Mouse (Mus musculus) retina, postnatal 7 days (tissue): ENCODE data around the gene Krtap16-1.

ENCODE experiments used
- DNase-seq: peaks from one replicate; pipeline ENCODE4 v3.0.0-alpha.2; 2012; ENCODE audit warnings: low read depth, low spot score

Krtap16-1 gene

DNA sequence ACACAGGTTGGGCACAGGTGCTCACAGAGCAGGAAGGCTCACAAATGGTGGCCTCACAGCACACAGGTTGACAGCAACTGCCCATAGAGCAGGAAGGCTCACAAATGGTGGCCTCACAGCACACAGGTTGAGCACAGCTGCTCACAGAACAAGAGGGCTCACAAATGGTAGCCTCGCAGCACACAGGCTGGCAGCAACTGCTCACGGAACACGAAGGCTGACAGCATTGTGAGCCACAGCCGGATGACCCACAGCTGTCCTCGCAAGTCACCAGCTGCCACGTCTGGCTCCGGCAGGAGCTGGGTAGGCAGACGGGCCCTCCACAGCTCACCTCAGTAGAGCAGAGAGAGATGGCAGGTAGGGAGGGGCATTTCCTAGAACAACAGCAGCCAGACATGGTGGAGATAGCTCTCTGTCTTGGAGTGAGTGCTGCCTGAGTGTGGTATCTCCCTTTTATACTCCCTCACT, at the start of gene Krtap16-1:
Gene Krtap16-1, minus strand, starts transcription at position 418 of the 468 bp plus-strand sequence.
- DNase-seq = no peak

DNA sequence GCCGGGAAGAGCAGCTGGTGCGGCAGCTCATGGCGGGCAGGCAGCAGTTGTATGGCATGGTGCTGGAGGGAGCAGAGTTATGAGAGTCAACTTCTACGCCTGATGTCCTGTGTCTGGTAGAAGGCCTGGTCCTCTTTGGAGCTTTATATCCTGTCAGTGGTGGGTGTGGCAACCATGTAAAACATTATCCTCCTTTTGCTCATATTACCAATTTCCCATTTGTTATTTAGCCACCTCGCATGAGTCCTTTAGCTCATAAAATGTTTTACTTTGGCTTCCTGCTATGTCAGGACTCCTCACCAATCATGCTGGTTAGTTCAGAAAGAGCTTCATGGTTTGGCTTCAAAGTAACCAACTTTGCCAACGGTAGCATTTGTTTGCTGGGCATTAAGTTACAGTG, 43.4 kb upstream of the Krtap16-1 start, which contains the start of gene Krt33b:
Gene Krt33b, minus strand, starts transcription at position 101 of the 400 bp plus-strand sequence.
- DNase-seq = no peak

DNA sequence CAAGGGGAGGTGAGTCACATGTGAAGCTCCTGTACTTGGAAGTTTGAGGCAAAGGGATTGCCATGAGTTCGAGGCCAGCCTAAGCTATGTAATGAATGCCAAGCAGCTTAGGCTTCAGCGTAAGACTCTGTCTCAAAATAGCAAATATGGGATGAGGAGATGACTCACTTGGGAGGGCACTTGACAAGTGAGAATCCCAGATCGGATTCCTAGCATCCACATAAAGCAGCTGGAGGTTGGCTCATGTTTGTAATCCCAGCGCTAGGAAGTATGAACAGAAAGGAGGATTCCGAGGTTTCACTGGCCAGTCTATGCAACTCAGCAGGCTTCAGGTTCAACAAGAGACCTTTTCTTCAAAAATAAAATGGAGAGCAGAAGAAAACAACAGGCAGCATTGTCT, 35.0 kb upstream of the Krtap16-1 start:
- no peak for DNase-seq

DNA sequence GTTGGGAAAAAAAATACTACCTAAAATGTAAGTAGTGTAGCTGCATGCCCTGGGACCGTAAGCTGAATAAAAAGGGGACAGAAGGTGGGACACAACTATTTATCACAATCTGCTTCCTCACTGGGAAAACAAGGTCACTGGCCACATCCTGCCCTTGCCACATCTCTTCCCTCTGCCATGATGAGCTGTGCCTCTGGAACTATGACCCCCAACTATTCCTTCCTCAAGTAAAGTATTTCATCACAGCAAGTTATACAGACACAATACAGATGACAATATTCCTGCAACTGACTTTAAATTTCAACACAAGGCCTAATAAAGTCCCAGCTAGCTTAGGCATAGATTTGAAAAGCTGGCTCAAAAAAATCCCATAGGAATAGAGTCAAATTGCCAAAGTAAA, 33.1 kb upstream of the Krtap16-1 start:
- DNase-seq = no peak

DNA sequence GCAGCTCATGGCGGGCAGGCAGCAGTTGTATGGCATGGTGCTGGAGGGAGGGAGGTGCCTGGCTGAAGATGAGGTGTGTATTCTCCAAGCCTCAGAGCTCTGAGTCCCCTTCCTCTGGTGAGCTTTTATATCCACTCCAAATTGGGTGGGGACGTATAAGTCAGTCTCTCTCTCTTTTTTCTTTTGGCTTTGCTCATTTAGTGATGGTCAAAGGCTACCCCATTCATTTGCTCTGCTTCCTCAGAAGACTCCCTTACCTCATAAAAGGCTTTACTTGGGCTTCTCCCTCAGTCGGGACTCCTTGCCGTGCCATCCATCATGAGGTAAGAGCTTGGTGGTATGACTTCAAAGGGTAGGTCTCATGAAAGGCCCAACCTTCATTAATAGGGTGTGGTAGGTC, 29.7 kb upstream of the Krtap16-1 start, which contains the start of gene Krt33a:
Gene Krt33a, minus strand, starts transcription at position 101 of the 400 bp plus-strand sequence.
- DNase-seq = no peak

DNA sequence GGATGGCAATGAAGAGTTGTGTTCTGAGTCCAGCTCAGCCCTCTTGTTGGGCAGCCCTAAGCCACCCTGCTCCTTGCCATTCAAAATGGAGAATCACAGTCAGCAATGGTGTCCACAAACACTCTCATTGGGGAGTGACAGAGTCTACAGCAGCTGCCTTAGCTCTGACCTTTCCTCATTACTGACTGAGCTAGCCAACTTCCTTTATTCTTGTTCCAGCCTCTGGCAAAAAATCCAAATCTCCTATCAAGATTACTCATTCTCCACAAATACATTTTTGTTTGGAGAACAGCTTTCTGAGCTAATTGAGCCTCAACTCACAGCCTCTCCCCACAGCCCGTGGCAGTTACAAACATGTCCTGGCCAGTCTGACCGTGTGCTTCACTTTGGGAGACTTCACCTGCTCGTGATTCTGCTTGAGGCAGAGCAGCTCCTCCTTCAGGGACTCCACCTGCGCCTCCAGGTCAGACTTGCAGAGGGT, 27.3 kb upstream of the Krtap16-1 start:
- DNase-seq = no peak

DNA sequence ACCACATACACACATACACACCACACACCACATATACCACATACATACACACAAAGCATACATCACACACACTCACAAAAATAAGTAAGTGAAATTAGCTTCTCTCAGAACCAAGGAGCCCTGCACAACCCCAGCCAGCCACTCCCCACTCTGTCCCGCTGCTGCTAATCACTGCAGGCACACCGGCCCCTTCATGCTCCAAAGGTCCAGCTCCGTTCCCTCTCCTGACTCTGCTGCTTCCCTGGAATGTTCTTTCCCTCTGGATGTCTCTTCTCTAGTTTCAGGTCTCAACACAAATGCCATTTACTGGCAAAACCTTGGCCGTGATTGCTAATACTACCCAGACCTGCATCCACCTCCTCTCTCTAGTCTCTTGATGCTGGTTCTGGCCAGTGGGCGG, 24.3 kb upstream of the Krtap16-1 start:
- no peak for DNase-seq

DNA sequence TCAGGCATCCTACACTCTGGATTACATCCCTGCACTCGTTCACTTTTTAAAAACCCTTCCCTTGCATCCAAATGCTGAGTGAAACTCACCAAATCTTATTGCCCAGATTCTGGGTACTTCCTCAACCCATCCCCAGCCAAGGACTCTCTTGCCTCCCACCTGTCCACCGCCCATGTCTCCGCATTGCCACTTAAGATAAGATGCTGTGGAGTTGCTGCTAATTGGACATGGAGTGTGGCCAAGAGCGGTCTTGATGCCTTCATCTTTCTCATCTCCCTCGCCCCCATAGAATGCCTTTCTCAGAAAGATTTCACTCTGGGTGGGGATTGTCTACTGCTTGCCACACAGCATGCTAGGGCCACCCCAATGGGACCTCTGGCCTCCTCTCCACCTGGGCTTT, 21.9 kb upstream of the Krtap16-1 start:
- no peak for DNase-seq

DNA sequence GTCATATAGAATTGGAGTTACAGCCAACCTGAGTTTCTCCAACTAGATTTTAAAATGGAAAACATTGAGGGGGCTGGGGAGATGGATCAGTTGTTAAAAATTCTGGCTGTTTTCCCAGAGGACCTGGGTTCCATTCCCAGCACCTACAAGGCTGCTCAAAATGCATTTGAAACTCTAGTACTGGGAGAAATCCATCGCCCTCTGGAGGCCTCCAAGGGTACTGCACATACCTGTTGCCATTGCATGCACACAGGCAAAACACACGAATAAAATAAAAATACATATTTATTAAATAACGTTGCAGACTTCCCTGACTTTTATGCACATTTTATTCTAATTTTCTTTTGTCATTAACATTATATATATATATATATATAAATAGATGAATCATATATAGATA, 20.2 kb upstream of the Krtap16-1 start:
- DNase-seq = no peak

DNA sequence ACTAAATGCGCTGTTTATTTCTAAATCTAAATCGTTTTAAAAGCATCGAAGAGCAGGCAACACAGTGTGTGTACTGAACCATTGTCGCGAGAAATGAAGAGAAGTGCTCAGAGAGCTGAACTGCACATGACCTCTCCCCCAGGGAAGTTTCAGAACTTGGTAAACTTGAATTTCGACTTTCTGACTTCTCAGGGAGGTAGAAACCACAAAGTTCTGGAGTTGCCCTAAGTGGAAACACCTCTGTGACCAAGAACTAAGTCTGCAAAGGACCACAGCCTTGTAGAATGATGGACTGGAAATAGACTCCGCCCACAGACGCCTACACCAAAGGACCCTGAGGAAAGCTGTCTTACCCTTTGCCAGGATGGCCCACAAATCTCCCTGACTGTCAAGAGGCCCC, 19.5 kb upstream of the Krtap16-1 start:
- no peak for DNase-seq

DNA sequence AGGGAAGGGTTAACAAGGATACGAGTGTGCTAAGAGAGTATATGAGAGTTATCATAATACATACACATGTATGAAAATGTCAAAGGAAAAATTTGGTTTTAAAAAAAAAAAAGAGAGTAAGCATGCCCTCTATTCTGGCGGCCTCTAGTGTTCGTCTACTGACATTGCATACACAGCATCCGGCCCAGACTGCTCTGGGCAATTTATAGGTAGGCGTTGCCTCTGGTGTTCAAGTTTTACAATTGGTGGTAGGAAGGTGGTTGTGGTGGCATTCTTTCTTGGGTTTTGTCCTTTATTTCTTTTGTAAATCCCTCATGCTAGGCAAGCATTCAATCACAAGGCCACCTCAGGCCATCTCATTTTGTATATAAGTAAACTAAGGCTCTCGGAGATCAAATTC, 18.4 kb upstream of the Krtap16-1 start:
- DNase-seq = peak; percentile 20

DNA sequence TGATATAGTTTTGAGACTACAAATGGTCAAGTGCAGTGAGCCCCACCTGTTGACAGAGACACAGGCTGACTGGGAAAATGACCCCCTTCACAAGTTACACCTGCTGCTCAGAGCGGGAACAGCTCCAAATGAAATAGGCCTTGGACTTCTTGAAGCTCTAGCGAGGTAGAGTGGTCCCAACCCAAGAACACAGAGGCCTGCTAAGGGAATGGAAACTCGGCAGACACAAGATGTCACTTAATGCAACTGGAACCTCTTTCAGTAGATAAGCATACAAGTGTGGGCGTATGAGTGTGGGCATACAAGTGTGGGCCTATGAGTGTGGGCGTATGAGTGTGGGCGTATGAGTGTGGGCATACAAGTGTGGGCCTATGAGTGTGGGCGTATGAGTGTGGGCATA, 12.7 kb upstream of the Krtap16-1 start:
- no peak for DNase-seq

DNA sequence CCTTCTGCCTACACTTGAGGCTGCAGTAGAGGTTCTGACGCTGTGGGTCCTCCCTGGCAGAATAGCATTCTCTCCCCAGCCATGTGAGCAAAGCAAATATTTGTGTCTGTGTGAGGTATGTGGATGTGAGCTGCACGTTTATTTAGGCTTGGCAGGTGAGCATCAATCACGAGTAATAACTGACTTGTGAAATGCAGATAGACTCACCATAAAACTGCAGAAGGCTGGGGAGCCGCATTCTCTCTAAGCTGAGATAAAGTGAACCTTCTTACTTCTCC, 7.9 kb upstream of the Krtap16-1 start:
- DNase-seq = no peak

DNA sequence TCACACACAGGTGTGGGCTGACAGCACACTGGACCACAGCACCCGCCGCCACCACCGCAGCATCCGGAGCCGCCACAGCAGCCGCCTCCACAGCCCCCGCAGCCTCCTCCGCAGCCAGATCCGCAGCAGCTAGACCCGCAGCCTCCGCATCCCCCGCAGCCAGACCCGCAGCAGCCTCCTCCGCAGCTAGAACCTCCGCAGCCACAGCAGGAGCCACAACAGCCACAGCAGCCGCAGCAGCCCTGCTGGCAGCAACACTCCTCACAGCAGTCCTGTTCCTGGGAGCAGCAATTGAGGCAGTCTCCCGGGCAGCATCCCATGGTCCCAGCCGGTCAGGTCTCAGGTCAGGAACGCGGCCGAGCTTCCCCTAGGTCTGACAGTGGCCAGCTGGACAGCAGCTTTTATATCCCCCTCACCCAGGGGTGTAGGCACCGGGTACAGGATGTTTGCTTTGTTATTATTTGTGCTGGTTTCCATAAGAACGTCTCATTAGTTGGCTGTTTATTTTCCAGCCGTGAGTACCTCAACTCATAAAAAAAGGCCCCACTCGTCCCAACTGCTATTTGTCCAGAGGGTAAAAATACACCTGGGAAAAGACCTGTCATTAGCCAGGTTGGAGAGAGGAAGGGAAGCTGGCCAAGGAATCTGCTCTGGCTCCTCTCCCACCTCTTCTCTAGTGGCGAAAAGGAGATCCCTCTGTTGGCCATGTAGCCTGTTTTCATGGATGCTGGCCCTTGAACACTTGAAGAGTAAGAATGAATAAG, 7.4 kb upstream of the Krtap16-1 start, which contains the start of gene Krtap17-1:
Gene Krtap17-1, minus strand, starts transcription at position 375 of the 764 bp plus-strand sequence.
- no peak for DNase-seq

DNA sequence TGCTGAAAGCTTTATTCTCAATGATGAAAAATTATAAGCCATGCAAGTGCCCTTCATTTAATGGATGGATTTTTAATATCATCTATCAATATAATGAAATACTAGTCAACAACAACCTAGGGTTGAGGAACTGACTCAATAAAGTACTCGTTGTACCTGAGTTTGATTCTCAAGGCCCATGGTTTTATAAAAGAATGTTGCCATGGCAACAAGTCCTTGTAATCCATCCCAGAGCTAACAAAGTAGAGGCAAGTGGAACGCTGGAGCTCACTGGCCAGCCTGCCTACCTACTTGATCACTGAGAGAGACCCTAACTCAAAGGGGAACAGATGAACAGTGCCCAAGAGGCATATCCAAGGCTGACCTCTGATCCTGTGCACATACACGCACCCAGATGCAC, 4.2 kb upstream of the Krtap16-1 start:
- no peak for DNase-seq

DNA sequence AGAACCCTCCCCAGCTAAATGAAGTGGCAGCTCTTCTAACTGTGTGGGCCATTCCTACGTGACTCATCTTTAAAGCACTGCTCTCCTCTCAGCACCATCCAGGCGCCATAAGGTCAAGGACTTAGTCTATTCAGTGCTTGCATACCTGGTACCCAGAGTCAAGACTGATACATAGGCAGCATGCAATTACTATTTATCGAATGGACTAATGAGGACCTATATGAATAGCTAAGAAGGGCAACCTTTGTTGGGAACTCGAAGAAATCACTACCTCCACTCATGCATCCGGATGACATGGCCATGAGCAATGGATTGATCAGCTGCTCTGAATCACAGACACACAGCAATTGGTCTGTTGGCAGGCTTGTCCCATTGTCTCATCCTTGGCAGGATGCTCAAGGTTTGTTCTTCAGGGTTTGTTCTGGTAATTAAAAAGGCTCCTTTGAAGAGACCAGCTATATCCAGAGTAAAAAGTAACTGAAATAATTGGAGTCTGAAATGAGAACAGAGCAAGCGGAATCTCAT, 3.5 kb upstream of the Krtap16-1 start:
- no peak for DNase-seq

DNA sequence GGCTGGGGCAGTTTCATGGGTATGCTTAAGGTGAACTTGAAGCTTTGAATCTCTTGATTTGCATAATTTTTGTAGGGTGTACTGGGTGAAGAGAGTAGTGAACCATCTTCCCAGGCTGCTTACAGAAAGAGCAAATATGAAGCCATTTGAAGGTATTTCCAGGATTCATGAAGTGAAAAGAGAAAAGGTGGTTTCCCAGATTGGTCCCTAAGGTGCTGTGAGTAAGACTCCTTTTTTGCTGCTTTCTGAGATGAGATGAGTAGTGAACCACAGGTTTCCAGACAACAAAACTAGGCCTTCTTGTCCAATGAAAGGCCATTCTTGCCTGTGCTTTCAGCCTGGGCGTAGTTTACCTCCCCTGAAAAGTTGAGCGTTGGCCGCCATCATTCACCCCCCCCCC, 2.1 kb upstream of the Krtap16-1 start:
- no peak for DNase-seq

DNA sequence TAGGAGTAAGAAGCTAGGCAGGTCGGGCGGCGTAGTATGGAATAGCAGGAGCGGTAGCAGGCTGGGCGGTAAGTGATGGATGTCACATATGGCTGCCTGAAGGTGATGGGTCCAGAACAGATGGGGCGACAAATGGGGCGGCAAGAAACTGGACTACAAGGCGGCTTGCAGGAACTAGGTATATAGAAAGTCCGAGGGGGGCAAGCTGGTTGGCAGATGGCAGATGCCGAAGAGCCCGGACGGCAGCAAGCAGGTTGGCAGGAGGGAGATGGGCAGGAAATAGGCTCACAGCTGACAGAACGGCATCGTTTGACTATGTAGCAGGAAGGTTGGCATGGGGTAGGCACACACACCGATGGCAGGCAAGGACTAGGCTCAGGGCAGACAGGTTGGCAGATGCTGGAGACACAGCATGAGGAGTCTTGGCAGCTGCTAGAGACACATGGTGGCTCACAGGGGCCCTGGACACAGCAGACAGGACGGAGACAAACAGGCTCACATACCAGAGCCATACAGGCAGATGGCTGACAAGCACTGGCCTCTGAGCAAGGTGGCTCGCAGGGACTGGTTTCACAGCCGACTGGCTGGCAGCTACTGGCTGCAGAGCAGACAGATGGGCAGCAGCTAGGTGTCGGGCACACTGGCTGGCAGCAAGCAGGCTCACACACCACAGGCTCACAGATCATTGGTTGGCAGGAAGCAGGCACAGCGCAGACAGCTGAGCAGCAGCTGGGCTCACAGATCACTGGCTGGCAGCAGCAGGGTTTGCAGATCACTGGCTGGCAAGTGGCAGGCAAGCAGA, 905 bp downstream of the Krtap16-1 start:
- DNase-seq = peak; percentile 29

DNA sequence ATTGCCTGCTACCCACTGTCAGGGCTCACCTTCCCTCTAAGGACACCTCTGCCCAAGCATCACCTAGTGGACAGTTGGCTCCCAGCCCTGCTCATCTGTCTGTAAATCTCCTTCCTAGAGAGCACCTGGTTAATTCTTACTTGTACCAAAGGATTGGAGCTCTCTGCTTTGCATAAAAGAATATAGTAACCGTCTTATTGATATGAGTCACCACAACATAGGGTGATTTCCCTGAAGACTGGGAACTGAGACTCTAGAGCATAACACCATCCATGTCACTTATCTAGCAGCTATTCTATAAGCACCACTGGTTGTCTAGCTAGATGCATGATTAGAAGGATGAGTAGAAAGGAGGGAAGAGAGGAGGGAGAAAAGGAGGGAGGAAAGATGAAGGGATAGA, 3.0 kb downstream of the Krtap16-1 start:
- DNase-seq = no peak

DNA sequence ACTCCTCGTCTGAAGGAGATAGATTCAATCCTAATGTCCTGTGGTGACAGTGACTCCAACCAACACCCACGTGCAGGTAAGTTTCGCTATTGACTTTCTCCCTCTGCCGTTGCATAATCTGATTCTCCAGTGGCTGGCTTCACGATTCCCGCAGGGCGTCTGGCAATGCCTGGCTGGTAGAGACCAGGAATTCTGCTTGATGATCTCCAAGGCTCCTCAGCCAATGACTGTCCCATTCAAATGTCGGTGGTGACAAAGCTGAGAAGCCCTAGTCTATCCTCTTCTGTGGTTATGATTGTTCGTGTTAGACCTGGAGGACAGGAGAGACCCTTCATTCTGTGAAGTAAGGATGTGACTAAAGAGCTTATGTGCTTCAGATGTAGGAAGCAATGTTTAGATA, 3.7 kb downstream of the Krtap16-1 start:
- DNase-seq = no peak

DNA sequence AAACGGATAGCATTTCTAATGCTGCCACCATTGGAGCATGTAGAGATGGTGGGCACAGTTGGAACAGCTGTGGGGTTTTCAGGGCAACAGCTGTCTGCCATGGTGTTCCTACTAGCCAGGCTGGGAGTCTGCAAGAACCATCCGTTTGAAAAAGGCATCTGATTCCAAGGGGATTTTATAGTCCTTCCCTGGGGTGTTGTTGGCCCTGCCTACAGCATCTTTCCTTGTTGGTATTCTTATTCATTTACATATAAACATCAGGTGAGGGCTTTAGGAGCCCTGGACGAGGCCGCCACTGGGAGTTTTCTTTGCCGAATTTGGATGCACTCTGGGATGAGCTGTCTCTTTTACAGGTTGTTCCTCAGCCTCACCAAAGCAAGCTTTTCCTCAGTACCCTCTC, 7.4 kb downstream of the Krtap16-1 start, which contains the start of gene Krtap29-1:
Gene Krtap29-1, minus strand, starts transcription at position 101 of the 400 bp plus-strand sequence.
- DNase-seq = no peak

DNA sequence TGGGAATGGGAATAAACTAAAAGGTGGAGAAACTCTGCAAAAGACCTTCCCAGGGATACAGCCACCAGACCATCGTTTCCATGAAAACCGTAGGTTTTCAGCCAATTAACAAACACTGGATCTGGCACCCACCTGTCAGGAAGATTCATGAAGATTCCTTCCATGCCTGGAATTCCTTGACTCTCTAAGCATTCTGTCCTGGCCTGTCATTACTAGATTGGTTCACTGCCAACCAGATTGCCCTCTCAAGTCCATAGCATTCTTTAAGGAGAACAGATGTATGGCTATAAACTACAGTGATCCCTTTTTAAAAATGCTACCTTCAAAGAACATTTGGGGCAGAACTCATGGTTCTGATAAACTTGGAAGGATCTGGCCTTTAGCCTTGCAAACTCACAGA, 20.4 kb downstream of the Krtap16-1 start:
- no peak for DNase-seq
